23 mouse cellular contexts compared by ENCODE assay signal in genomic region chr14:83949696-83950095, GRCm38 (mm10).
"Had no signal": no experiment of that assay in that cellular context is flagged by ENCODE, and none has a peak within 500 bp of the region (broad histone marks: within the 10 kb centered on the region; RNA-seq: fewer than 3 reads in every experiment).

No protein-coding gene starts in this region.

- H3K9ac ChIP-seq: limb, embryonic 13.5 days; liver, embryonic 12.5 days; liver, embryonic 15.5 days; midbrain, embryonic 13.5 days; neural tube, embryonic 13.5 days had no signal

- H3K9me3 ChIP-seq: limb, embryonic 10.5 days; limb, embryonic 13.5 days; liver, embryonic 12.5 days; liver, embryonic 15.5 days; midbrain, embryonic 13.5 days; neural tube, embryonic 13.5 days had no signal

- H3K4me1 ChIP-seq: limb, embryonic 10.5 days; limb, embryonic 13.5 days; liver, embryonic 12.5 days; liver, embryonic 15.5 days; midbrain, embryonic 13.5 days; neural tube, embryonic 13.5 days had no signal

- H3K36me3 ChIP-seq: limb, embryonic 10.5 days; limb, embryonic 13.5 days; liver, embryonic 12.5 days; liver, embryonic 15.5 days; midbrain, embryonic 13.5 days; neural tube, embryonic 13.5 days had no signal

- H3K4me2 ChIP-seq: limb, embryonic 13.5 days; liver, embryonic 12.5 days; liver, embryonic 15.5 days; midbrain, embryonic 13.5 days; neural tube, embryonic 13.5 days had no signal

- DNase-seq: kidney, adult 2 months; kidney, postnatal 25 days; layer of hippocampus, adult 9-11 months; liver; lung, adult 2 months; lung, postnatal 14 days; lung, postnatal 4 days; right cerebral cortex, adult 18-20 months; right cerebral cortex, postnatal 14 days; right cerebral cortex, postnatal 4 days; thymus, adult 2 months; thymus, postnatal 14 days; thymus, postnatal 4 days had no signal

- ATAC-seq: liver, embryonic 12.5 days; midbrain, embryonic 13.5 days had no signal

- H3K27ac ChIP-seq: kidney, postnatal 0 days; layer of hippocampus, adult 2 months; limb, embryonic 10.5 days; limb, embryonic 13.5 days; liver, embryonic 12.5 days; liver, embryonic 15.5 days; midbrain, embryonic 13.5 days; neural tube, embryonic 13.5 days; stomach, postnatal 0 days had no signal

- H3K27me3 ChIP-seq: limb, embryonic 13.5 days; liver, embryonic 12.5 days; liver, embryonic 15.5 days; midbrain, embryonic 13.5 days; neural tube, embryonic 13.5 days had no signal

- H3K4me3 ChIP-seq: layer of hippocampus, adult 2 months; limb, embryonic 10.5 days; limb, embryonic 13.5 days; liver, embryonic 12.5 days; liver, embryonic 15.5 days; midbrain, embryonic 13.5 days; myocyte; neural tube, embryonic 13.5 days had no signal
